Mouse (Mus musculus) stomach, embryonic 15.5 days (tissue): ENCODE results near the gene Tmbim6. TPM values are rescaled to one million over a fixed set of nuclear protein-coding genes. Genes with fewer than 3 reads are reported as not detected.

Source experiments
- ATAC-seq: fragments of 200-750 bp; cut with Nextera tagmentation; 2 replicates; pipeline ENCODE4 v1.8.0; 2017; ENCODE audit warnings: low read depth, moderate number of reproducible peaks, moderate TSS enrichment; ENCODE audit not compliant: insufficient read depth, low FRiP score
- H3K27ac ChIP-seq: fragments of 300-500 bp; sonication (generic); 2 replicates; pipeline ENCODE4 v1.5.1; 2015; ENCODE audit warnings: mild to moderate bottlenecking, inconsistent platforms
- H3K27me3 ChIP-seq: fragments of 300-500 bp; sonication (generic); replicated peaks from 2 replicates; pipeline ENCODE4 v1.6.1; 2015; ENCODE audit warnings: inconsistent platforms
- H3K36me3 ChIP-seq: fragments of 300-500 bp; sonication (generic); 2 replicates; pipeline ENCODE4 v1.6.1; 2015; ENCODE audit warnings: inconsistent platforms
- H3K4me1 ChIP-seq: fragments of 300-500 bp; sonication (generic); 2 replicates; pipeline ENCODE4 v1.6.1; 2015; ENCODE audit warnings: inconsistent platforms
- H3K4me2 ChIP-seq: fragments of 300-500 bp; sonication (generic); 2 replicates; pipeline ENCODE4 v1.6.1; 2015; ENCODE audit warnings: mild to moderate bottlenecking, inconsistent platforms
- H3K4me3 ChIP-seq: fragments of 300-500 bp; sonication (generic); replicated peaks from 2 replicates; pipeline ENCODE4 v1.5.1; 2015; ENCODE audit warnings: inconsistent platforms
- H3K9ac ChIP-seq: fragments of 300-500 bp; sonication (generic); 2 replicates; pipeline ENCODE4 v1.6.1; 2015; ENCODE audit warnings: inconsistent platforms
- H3K9me3 ChIP-seq: fragments of 300-500 bp; sonication (generic); 2 replicates; pipeline ENCODE4 v1.6.1; 2016; ENCODE audit warnings: inconsistent platforms
- WGBS: fragments of 180-500 bp; shearing (Covaris S2); methylation state at CpG from one replicate; pipeline ENCODE4 v1.1.7; 2015; 5-methylcytosine and 5-hydroxymethylcytosine counted together
- polyA plus RNA-seq: library from polyadenylated mRNA; unstranded; fragments of >200 nt; fragmentation: Nextera tagmentation; extraction: Ambion mirVana; gene quantifications from 2 replicates; pipeline ENCODE4 v1.2.1, GENCODE M21; 2015

Gene Tmbim6
- polyA plus RNA-seq, 1 experiment from 2014 or later: 426 TPM

DNA sequence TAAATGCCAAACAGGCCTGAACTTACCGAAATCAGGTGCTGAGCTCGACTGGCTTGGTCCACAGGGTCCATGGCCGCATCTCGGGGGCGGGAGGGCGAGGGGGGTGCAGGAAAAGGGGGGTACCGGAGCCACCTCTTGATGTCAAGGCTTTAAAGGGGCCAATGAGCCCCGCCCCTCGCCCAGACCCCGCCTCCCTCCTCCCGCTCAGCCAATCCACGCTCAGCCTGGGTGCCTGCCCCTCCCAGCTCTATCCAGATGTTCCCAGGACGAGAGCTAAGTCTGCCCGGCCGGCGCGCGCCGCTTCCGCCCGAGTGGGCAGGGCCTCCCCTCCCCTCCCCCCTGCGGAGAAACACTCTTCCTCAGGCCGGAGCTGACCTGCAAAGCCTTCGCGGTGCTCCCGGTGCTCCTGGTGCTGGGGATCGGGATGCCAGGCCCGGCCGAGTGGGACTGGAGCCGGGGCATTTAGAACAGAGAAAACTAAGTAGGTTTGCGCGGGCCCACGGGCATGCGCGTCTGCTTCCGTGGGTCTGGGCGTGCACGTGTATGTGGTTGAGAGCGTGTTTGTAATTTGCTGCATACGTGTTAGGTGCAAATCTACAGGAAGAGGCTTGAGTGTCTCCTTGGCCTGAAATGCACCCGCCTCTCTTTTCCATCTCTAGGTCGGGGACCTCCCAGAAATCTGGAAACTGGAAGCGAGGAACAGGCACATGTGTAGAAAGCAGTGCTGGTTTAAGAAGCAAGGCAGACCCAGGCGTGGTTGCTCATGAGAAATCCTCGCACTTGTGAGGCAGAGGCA is 65.1 kb downstream of the Tmbim6 start, which contains the start of gene Nckap5l:
TSS of gene Nckap5l (minus strand) at position 143 of the 796 bp plus-strand sequence.
- Histone ChIP-seq H3K4me1 (peaks cover 21% of the 10 kb centered on the region), H3K9me3 (no peaks in the 10 kb centered on the region), H3K27ac (peak within 1 kb of the TSS; percentile 90), H3K4me2 (peak within 1 kb of the TSS; percentile 78), H3K9ac (peak within 1 kb of the TSS; percentile 73), H3K4me3 (peak within 1 kb of the TSS; percentile 70), H3K36me3 (no peaks in the 10 kb centered on the region), H3K27me3 (no peaks in the 10 kb centered on the region)
- under 1% methylated on average over 41 of the region's 45 CpGs for WGBS
- peak; percentile 93 for ATAC-seq

Other genes starting within 250 kb of the Tmbim6 start
- 0.77 and 1.2 TPM in 2 replicates for gene Kcnh3, start 168.0 kb upstream of the Tmbim6 start, polyA plus RNA-seq
- gene Mcrs1, start 140.9 kb upstream of the Tmbim6 start, polyA plus RNA-seq: 107 and 122 TPM in 2 replicates
- gene Prpf40b, start 97.8 kb upstream of the Tmbim6 start, polyA plus RNA-seq: 42.8 and 46.3 TPM in 2 replicates
- gene Fam186b, start 97.0 kb upstream of the Tmbim6 start, polyA plus RNA-seq: 0.06 and 0.23 TPM in 2 replicates
- 18.2 and 21.3 TPM in 2 replicates for gene Fmnl3, start 22.4 kb upstream of the Tmbim6 start, polyA plus RNA-seq
- 4.8 and 6.8 TPM in 2 replicates for gene Nckap5l, start 64.9 kb downstream of the Tmbim6 start, polyA plus RNA-seq
- gene Bcdin3d, start 81.8 kb downstream of the Tmbim6 start, polyA plus RNA-seq: 14.8 and 14.9 TPM in 2 replicates
- gene Faim2, start 135.3 kb downstream of the Tmbim6 start, polyA plus RNA-seq: 0.61 and 0.92 TPM in 2 replicates
- not detected in 2 replicates for gene Aqp2, start 186.2 kb downstream of the Tmbim6 start, polyA plus RNA-seq
- gene Aqp5, start 197.9 kb downstream of the Tmbim6 start, polyA plus RNA-seq: 0.30 and 0.43 TPM in 2 replicates
- gene Aqp6, start 208.5 kb downstream of the Tmbim6 start, polyA plus RNA-seq: not detected in 2 replicates